Mouse (Mus musculus) WW6 (cell line): ENCODE results near the gene Rbfox1.

Experiments
- DNase-seq: peaks from one replicate; pipeline ENCODE4 v3.0.0-alpha.2; 2013; ENCODE audit warnings: low read depth, low spot score

Gene Rbfox1

GRCm38 (mm10) chr16:6686076-6686757, 801.1 kb downstream of the Rbfox1 start:
- peak; percentile 48 for DNase-seq

- DNase-seq: no peak
Observed at GRCm38 (mm10) chr16:6704847-6705246, 819.7 kb downstream of the Rbfox1 start.

GRCm38 (mm10) chr16:6712341-6712740, 827.2 kb downstream of the Rbfox1 start:
- DNase-seq: no peak

DNA sequence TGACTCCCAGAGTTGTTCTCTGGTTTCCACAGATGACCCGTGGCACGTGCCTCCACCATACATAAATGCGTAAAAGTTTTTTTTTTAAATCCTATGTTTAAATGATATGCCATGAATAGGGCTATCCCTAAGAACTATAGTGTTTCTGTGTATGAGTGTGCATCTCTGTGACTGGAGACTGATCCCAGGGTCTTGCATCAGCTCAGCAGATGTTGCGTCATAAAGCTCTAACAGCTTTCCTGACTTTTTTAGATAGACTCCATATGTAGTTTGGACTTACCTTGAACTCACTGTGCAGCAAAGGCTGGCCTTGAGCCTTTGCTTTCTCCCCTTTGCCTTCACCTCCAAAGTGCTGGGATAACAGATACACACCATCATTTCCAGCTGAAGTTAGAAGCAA, 830.1 kb downstream of the Rbfox1 start:
- no peak for DNase-seq

- no peak for DNase-seq
Observed at GRCm38 (mm10) chr16:6716214-6716911, 831.2 kb downstream of the Rbfox1 start.

- no peak for DNase-seq
Observed at GRCm38 (mm10) chr16:6719027-6719426, 833.9 kb downstream of the Rbfox1 start.

DNA sequence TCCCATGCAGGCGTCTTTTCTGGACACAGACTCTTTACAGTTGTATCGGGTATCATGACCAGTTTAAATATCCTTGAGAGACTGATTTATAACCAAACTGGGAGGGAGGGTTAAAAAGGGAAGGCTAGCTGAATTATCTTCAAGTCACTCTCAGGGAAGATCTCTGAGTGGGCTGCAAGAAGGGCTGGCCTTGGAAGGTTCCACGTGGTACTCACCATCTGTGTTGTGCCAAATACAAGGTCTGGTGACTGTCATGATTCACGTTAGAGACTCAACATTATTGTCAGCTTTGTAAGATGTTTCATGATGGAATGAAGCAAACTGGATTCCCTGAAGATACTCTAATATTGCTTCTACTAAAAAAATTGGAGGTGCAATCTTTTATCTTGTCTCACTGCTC, 847.5 kb downstream of the Rbfox1 start:
- DNase-seq: no peak

DNA sequence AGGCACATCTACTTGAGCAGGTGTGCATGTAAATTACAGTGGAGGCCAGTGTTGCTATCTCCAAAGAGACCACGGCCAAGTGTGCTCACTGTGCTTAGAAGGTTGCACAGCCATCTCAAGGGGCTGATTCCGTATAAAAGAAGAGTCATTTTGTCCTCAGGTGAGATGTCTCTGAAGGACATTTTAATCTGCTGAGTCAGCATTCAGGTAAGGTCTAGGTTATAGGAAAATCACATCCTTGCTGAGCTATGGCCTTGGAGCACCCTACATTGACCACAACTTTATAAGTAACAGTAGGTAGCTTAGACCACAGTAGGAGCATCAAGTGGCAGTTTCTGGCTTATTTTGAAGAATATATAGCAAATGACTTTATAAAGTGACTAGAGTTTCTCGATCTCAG, 848.3 kb downstream of the Rbfox1 start:
- DNase-seq: no peak

GRCm38 (mm10) chr16:6736566-6736965, 851.4 kb downstream of the Rbfox1 start:
- no peak for DNase-seq

- DNase-seq: no peak
Observed at GRCm38 (mm10) chr16:6736998-6737397, 851.8 kb downstream of the Rbfox1 start.

DNA sequence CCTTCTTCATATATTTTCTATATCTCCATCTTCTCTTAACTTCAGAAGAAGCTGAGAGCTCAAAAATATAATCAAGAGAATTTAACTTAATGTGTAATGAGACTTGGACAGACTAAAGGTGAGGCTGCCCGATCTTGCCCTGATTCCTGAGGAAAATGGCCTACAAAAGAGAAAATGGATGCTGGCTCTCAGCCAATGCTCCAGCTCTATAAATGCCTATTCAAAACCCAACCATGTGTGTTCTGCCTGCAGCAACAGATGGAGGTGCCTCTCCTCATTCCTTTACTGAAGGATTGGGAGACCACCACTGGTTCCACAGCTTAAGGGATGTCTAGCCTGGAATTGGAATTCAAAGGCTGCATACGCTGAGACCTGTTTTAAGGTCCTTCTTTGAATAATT, 861.0 kb downstream of the Rbfox1 start:
- DNase-seq: no peak

- DNase-seq: no peak
Observed at GRCm38 (mm10) chr16:6750491-6750890, 865.3 kb downstream of the Rbfox1 start.

DNA sequence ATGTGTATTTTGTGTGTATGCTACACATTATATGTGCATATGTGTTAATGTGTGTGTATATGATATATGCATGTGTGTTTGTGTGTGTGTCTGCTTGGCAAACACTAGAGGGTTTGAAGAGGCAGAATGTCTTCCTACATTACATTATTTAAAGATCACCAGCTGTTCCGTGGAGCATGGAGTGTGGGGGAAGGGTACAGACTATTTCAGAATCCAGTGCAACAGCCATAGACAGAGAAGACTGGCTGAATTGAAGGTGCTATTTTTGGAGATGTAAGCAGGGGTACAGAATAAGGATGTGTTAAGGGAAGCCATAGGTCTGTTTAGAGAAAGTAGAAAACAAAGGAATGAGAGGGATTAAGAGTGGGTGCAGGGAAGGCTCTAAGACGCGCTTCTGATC, 869.7 kb downstream of the Rbfox1 start:
- DNase-seq: no peak

- DNase-seq: no peak
Observed at GRCm38 (mm10) chr16:6769495-6770237, 884.5 kb downstream of the Rbfox1 start.

GRCm38 (mm10) chr16:6777506-6778185, 892.5 kb downstream of the Rbfox1 start:
- no peak for DNase-seq

DNA sequence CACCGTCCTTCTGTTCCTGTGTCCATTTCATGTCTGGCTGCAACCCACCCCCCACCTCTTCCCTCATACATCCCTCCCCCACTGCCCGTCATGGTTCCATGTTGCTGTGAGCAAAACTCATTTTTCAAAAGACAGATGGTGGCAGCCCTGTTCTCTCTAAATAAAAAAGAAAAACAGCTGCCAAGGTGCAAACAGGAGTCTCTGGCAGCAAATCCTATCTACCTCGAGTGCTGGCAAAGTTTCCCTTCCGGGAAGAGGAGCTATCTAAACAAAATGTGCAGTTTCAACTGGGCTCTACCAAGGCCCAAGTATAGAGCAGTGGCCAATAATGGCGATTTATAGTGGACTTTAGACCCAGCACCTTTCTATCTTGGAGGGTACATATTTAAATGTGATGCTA, 899.0 kb downstream of the Rbfox1 start:
- DNase-seq: no peak

GRCm38 (mm10) chr16:6785026-6785425, 899.9 kb downstream of the Rbfox1 start:
- no peak for DNase-seq

DNA sequence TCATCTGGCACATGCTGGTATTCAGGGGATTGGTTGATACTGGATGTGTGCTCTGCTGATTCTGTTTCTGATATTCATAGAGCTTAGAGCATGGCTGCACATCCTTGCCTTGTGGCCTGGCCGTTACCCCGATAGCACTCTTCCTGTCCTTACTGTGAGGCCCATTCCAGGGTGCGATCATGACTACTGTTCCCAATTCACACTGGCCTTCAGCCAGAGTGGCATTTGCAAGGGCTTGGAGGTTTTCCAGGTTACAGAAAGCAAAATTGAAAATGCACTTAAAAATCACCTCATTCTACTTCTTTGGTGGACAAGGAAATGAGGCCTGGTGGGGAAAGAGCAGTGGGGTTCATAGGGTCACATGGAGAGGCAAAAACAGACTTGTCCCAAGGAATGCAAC, 906.1 kb downstream of the Rbfox1 start:
- DNase-seq: no peak

- DNase-seq: peak; percentile 42
Observed at GRCm38 (mm10) chr16:6791655-6792054, 906.5 kb downstream of the Rbfox1 start.

DNA sequence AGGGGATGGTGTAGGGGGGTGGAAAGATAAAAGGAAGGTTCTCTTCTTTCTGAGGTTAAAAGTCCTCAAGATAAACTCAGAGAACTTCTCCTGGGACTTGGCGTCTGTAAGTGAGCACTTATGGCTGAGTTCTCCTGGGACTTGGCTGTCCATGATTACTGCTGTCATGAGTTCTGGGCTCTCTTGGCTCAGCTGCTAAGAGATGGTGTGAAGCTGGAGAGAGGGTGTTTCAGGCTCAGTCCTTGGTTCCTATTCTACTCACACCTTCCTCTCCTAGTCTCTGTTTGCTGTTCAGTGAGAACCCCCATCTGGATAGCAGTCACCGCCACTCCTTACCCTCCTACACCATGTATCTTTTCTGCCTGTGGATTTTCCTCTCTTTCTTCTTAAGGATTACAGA, 921.1 kb downstream of the Rbfox1 start:
- DNase-seq: no peak

DNA sequence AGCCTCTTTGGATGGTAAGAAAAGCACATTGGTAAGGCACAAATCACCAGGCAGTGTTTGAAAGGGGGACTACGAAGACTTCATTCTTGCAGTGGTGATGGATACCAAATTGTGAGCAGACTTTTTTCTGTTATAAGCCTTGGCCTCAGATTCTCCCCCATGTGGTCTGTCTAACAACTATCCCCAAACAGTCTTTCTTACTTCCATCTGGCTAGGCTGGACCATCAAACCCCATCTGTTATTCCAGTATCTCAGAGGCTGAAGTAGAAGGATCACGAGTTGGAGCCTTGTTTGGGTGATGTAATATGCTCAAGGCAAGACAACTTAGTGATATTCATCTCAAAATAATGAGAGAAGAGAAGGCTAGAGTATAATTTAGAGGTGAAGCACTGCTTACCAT, 922.7 kb downstream of the Rbfox1 start:
- DNase-seq: no peak

GRCm38 (mm10) chr16:6813871-6814270, 928.7 kb downstream of the Rbfox1 start:
- no peak for DNase-seq
